Mouse (Mus musculus) intestine, embryonic 16.5 days (tissue): ENCODE measurements around the gene Dap3. TPM values are rescaled to one million over a fixed set of nuclear protein-coding genes. Genes with fewer than 3 reads are reported as not detected.
"Not testable (repeated sequence)": the region's sequence is repeated elsewhere in the genome, so short reads cannot be mapped to it uniquely, and the experiment has no call there.

Source experiments
- ATAC-seq: fragments of 200-750 bp; cut with Nextera tagmentation; 2 replicates; pipeline ENCODE4 v1.8.0; 2017; ENCODE audit warnings: moderate TSS enrichment, moderate library complexity
- H3K27ac ChIP-seq: fragments of 300-500 bp; sonication (generic); 2 replicates; pipeline ENCODE4 v1.5.1; 2014; ENCODE audit warnings: mild to moderate bottlenecking, low read length
- H3K27me3 ChIP-seq: fragments of 300-500 bp; sonication (generic); replicated peaks from 2 replicates; pipeline ENCODE4 v1.6.1; 2014; ENCODE audit warnings: low read length, control low read depth, mixed read lengths; ENCODE audit not compliant: control insufficient read depth, insufficient read depth
- H3K36me3 ChIP-seq: fragments of 300-500 bp; sonication (generic); 2 replicates; pipeline ENCODE4 v1.6.1; 2014; ENCODE audit warnings: low read length, control low read depth; ENCODE audit not compliant: control insufficient read depth, insufficient read depth
- H3K4me1 ChIP-seq: fragments of 300-500 bp; sonication (generic); 2 replicates; pipeline ENCODE4 v1.6.1; 2014; ENCODE audit warnings: low read length, control low read depth, mixed read lengths; ENCODE audit not compliant: control insufficient read depth, insufficient read depth
- H3K4me2 ChIP-seq: fragments of 300-500 bp; sonication (generic); 2 replicates; pipeline ENCODE4 v1.6.1; 2014; ENCODE audit warnings: low read depth, low read length, control low read depth
- H3K4me3 ChIP-seq: fragments of 300-500 bp; sonication (generic); 2 replicates; pipeline ENCODE4 v1.5.1; 2014; ENCODE audit warnings: mild to moderate bottlenecking, low read length
- H3K9ac ChIP-seq: fragments of 300-500 bp; sonication (generic); 2 replicates; pipeline ENCODE4 v1.6.1; 2014; ENCODE audit warnings: low read depth, low read length
- H3K9me3 ChIP-seq: fragments of 300-500 bp; sonication (generic); 2 replicates; pipeline ENCODE4 v1.6.1; 2016; ENCODE audit warnings: low read length, control low read depth; ENCODE audit not compliant: control insufficient read depth
- WGBS: fragments of 180-500 bp; shearing (Covaris S2); extraction: QIAGEN DNeasy Blood & Tissue Kit; methylation state at CpG from one replicate; pipeline ENCODE4 v1.1.7; 2014; 5-methylcytosine and 5-hydroxymethylcytosine counted together
- polyA plus RNA-seq: library from polyadenylated mRNA; unstranded; fragments of >200 nt; fragmentation: Nextera tagmentation; extraction: Ambion mirVana; gene quantifications from 2 replicates; pipeline ENCODE4 v1.2.1, GENCODE M21; 2015

Dap3 gene
- polyA plus RNA-seq, 1 experiment from 2014 or later, result 165 TPM

- not testable (repeated sequence) for H3K4me1 ChIP-seq, H3K9ac ChIP-seq, H3K9me3 ChIP-seq, H3K27me3 ChIP-seq, H3K4me3 ChIP-seq, H3K27ac ChIP-seq, H3K36me3 ChIP-seq, ATAC-seq, H3K4me2 ChIP-seq
- 85% methylated on average over 4 of the region's 4 CpGs for WGBS
Observed at GRCm38 (mm10) chr3:88882536-88882935, 68.4 kb downstream of the Dap3 start.

Other genes with a start within 250 kb of the Dap3 start
- gene Rit1, start 234.3 kb downstream of the Dap3 start, polyA plus RNA-seq, result 48.9 and 50.3 TPM in 2 replicates
- 15.8 and 18.8 TPM in 2 replicates for gene Syt11, start 176.0 kb downstream of the Dap3 start, polyA plus RNA-seq
- gene Gon4l, start 116.0 kb downstream of the Dap3 start, polyA plus RNA-seq, result 6.6 and 7.0 TPM in 2 replicates
- gene Msto1, start 37.2 kb downstream of the Dap3 start, polyA plus RNA-seq, result 43.4 and 45.6 TPM in 2 replicates
- 13.1 and 13.8 TPM in 2 replicates for gene Ash1l, start 559 bp downstream of the Dap3 start, polyA plus RNA-seq
- 31.0 and 34.2 TPM in 2 replicates for gene Rusc1, start 142.1 kb upstream of the Dap3 start, polyA plus RNA-seq
- gene Gm43738, start 149.9 kb upstream of the Dap3 start, polyA plus RNA-seq, result 0.09 TPM in 1 of 2 replicates, not detected in the other
- 625 and 664 TPM in 2 replicates for gene Fdps, start 150.8 kb upstream of the Dap3 start, polyA plus RNA-seq
- gene Pklr, start 185.0 kb upstream of the Dap3 start, polyA plus RNA-seq, result 148 and 174 TPM in 2 replicates
- 2.0 TPM in 2 replicates for gene Hcn3, start 209.0 kb upstream of the Dap3 start, polyA plus RNA-seq
- gene Clk2, start 213.6 kb upstream of the Dap3 start, polyA plus RNA-seq, result 17.3 and 18.0 TPM in 2 replicates
- gene Scamp3, start 226.3 kb upstream of the Dap3 start, polyA plus RNA-seq, result 141 and 142 TPM in 2 replicates
- 16.7 and 20.8 TPM in 2 replicates for gene Fam189b, start 232.0 kb upstream of the Dap3 start, polyA plus RNA-seq